Mouse (Mus musculus) left cerebral cortex, postnatal 25 days (tissue): Measurements from ENCODE around the gene Apol9b. TPM values are rescaled to one million over a fixed set of nuclear protein-coding genes. Genes with fewer than 3 reads are reported as not detected.
"Not testable (repeated sequence)": the region's sequence is repeated elsewhere in the genome, so short reads cannot be mapped to it uniquely, and the experiment has no call there.

ENCODE experiments used
- DNase-seq, 2 experiments: peaks; one replicate each; pipeline ENCODE4 v3.0.0; 2022; ENCODE audit warnings: low spot score in 2 of 2, mixed read lengths in 1 of 2
- intact Hi-C: fragments of 180-260 bp; cut with DNase I; formaldehyde crosslinking; loops from one replicate; pipeline ENCODE4 v1.15.1; 2025
- total RNA-seq, 2 experiments: library from RNA; stranded (reverse); gene quantifications; 2 replicates each; pipeline ENCODE4 v1.2.3; 2021

The Apol9b gene
- total RNA-seq, 2 experiments from 2014 or later: not detected

- DNase-seq, intact Hi-C loops: not testable (repeated sequence)
These were observed 12.7 kb downstream of the Apol9b start for GRCm38 (mm10) chr15:77741556-77741955.

- intact Hi-C loops: no loop called here
- no peak for DNase-seq
These were observed 15.8 kb downstream of the Apol9b start for GRCm38 (mm10) chr15:77744632-77745031.

GRCm38 (mm10) chr15:77745081-77745480 is 16.2 kb downstream of the Apol9b start:
- no peak for DNase-seq
- intact Hi-C loops: no loop called here

GRCm38 (mm10) chr15:77746326-77746725 is 17.5 kb downstream of the Apol9b start:
- intact Hi-C loops: no loop called here
- DNase-seq: no peak

- no peak for DNase-seq
These were observed 19.6 kb downstream of the Apol9b start for GRCm38 (mm10) chr15:77748414-77748813.

GRCm38 (mm10) chr15:77749717-77750116 is 20.9 kb downstream of the Apol9b start:
- intact Hi-C loops: no loop called here

More at GRCm38 (mm10) chr15:77748414-77748813, 19.6 kb downstream of the Apol9b start:
- intact Hi-C loops: no loop called here

GRCm38 (mm10) chr15:77750461-77750860 is 21.6 kb downstream of the Apol9b start:
- intact Hi-C loops: no loop called here
- peak in 1 of 2 experiments; percentile 51 for DNase-seq

More at GRCm38 (mm10) chr15:77749717-77750116, 20.9 kb downstream of the Apol9b start:
- DNase-seq: no peak

- intact Hi-C loops: no loop called here
These were observed 23.6 kb downstream of the Apol9b start for GRCm38 (mm10) chr15:77752443-77752842.

GRCm38 (mm10) chr15:77755132-77755531 is 26.3 kb downstream of the Apol9b start:
- intact Hi-C loops: no loop called here
- DNase-seq: no peak

More at GRCm38 (mm10) chr15:77752443-77752842, 23.6 kb downstream of the Apol9b start:
- no peak for DNase-seq

- intact Hi-C loops: no loop called here
- no peak for DNase-seq
These were observed 27.2 kb downstream of the Apol9b start for GRCm38 (mm10) chr15:77756081-77756480.

GRCm38 (mm10) chr15:77756848-77757247 is 28.0 kb downstream of the Apol9b start, which contains the start of gene Apol8:
Gene Apol8, minus strand, starts transcription at chr15:77757003.
- DNase-seq: peak; percentile 53 to 67

GRCm38 (mm10) chr15:77757586-77758226 is 28.9 kb downstream of the Apol9b start:
- intact Hi-C loops: no loop called here

More at GRCm38 (mm10) chr15:77756848-77757247, 28.0 kb downstream of the Apol9b start, which contains the start of gene Apol8:
- intact Hi-C loops: no loop called here

GRCm38 (mm10) chr15:77760037-77760436 is 31.2 kb downstream of the Apol9b start:
- intact Hi-C loops: loop anchor here (5.0 kb wide), 1 partner anchor 157 kb away; no protein-coding TSS in a partner anchor
- peak in 1 of 2 experiments; percentile 21 for DNase-seq

More at GRCm38 (mm10) chr15:77757586-77758226, 28.9 kb downstream of the Apol9b start:
- DNase-seq: no peak

GRCm38 (mm10) chr15:77761083-77761482 is 32.2 kb downstream of the Apol9b start:
- no peak for DNase-seq
- intact Hi-C loops: loop anchor here (5.0 kb wide), 1 partner anchor 156 kb away; no protein-coding TSS in a partner anchor

- intact Hi-C loops: loop anchor here (5.0 kb wide), 1 partner anchor 156 kb away; no protein-coding TSS in a partner anchor
- no peak for DNase-seq
These were observed 32.9 kb downstream of the Apol9b start for GRCm38 (mm10) chr15:77761561-77762380.

GRCm38 (mm10) chr15:77763050-77763449 is 34.2 kb downstream of the Apol9b start:
- intact Hi-C loops: loop anchor here (5.0 kb wide), 1 partner anchor 154 kb away; no protein-coding TSS in a partner anchor
- no peak for DNase-seq

GRCm38 (mm10) chr15:77763702-77764101 is 34.9 kb downstream of the Apol9b start:
- intact Hi-C loops: loop anchor here (5.0 kb wide), 1 partner anchor 154 kb away; no protein-coding TSS in a partner anchor
- no peak for DNase-seq

- DNase-seq: no peak
- intact Hi-C loops: loop anchor here (5.0 kb wide), 1 partner anchor 153 kb away; no protein-coding TSS in a partner anchor
These were observed 35.7 kb downstream of the Apol9b start for GRCm38 (mm10) chr15:77764391-77765006.

GRCm38 (mm10) chr15:77765484-77766093 is 36.8 kb downstream of the Apol9b start:
- DNase-seq: no peak
- intact Hi-C loops: no loop called here
